Mouse (Mus musculus) testis, postnatal 14 days (tissue): Measurements from ENCODE around the gene Mat2b.
"Not testable (repeated sequence)": the region's sequence is repeated elsewhere in the genome, so short reads cannot be mapped to it uniquely, and the experiment has no call there.

ENCODE experiments used
- DNase-seq: peaks from one replicate; pipeline ENCODE4 v3.0.0; 2021; ENCODE audit warnings: low spot score

The Mat2b gene

DNA sequence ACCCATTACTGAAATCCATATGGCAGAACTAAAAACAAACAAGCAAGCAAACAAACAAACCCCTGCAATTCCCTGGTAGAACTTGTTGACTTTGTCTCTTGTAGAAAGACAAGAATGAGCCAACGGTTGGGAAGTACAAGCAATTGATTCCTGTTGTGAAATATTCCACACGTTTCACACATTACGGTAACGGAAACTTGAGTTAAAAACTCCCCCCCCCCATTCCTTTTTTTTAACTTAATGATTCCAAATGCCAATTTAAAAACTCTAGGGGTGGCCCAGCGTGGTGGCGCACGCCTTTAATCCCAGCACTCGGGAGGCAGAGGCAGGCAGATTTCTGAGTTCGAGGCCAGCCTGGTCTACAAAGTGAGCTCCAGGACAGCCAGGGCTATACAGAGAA lies at the start of gene Mat2b:
Gene Mat2b, minus strand, starts transcription at position 101 of the 400 bp plus-strand sequence.
- DNase-seq = no peak

DNA sequence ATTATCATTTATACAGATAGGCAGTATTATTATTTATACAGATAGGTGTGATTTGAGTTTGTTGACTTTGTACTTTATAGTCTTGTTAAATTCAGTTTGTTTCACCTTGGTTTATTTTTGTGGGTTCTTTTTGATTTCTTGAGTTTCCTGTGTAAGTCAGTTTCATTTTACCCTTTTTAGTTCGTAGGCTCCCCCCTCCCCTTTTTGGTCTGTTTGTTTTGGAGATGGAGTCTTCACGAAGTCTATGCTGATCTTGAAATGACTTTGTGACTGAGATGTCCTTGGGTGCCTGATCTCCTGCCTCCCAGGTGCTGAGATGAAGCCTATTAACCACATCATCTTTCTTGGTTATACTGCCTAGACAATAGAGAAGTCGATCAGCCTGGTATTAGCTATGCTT lies 49.3 kb upstream of the Mat2b start:
- DNase-seq = no peak

DNA sequence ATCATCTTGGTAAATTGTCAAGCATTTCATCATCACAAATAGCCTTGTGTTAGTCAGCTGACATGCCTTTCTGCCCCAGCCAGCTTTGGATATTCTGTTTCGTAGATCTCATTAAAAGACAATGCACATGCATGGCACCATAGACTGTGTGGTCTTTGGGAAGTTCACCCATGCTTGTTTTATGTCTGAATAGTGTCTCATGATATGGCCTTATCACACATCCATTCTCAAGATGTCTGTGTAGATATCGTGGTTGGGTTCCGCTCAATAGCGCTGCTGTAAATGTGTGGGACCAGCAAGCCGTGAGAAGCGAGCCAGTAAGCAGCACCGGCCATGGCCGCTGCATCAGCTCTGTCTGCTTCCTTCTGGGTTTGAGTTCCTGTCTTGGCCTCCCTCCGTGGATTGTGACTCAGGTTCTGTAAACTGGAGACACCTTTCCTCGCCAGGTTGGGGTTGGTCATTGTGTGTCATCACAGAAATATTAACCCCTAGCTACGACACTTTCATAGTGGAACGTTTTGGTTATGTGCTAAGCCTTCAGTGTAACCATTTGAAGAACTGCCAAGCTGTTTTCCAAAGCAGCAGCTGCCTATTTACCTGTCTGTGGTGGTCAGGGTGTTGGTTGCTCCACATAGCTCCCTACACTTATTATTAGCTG lies 46.7 kb upstream of the Mat2b start:
- DNase-seq = no peak

DNA sequence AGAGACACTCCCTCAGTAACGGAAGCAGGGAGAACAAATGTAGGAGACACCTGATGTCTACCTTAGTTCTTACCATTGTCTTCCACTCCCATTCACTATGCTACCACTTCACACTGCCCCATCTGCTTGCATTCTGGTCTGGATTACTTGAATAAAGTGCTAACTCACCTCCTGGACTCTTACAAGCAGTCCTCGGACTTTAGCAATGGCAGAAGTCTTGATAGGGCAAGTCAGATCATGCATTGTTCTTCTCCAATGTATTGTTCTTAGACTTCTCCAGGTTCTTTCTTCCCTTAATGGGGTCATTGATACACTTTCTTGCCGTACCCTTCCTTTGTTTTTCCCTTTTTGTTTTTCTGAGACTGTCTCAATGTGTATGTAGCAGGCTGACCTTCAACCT lies 42.4 kb upstream of the Mat2b start:
- DNase-seq = no peak

DNA sequence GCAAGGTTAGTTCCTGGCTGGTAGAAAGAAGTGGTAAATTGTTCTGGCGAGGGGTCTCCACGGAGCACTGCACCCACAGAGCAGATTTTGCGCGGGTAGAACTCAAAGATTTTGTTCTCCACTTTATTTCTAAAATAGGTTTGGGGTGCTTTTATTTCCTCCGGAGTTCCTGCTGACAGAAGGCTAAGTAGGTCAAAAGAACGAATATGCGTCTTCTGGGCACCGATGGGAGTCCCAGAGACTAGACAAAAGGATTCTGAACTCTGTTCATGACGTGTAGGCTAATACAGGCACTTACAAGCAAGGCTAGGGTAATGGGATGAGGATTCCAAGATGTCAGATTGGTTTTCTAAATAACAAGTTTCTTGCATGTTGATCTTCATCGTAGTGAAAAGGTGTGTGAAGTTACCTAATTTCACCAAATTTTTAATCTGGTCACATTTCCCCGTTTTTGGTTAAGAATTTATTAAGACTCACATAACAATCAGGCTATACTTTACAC lies 39.3 kb upstream of the Mat2b start:
- no peak for DNase-seq

DNA sequence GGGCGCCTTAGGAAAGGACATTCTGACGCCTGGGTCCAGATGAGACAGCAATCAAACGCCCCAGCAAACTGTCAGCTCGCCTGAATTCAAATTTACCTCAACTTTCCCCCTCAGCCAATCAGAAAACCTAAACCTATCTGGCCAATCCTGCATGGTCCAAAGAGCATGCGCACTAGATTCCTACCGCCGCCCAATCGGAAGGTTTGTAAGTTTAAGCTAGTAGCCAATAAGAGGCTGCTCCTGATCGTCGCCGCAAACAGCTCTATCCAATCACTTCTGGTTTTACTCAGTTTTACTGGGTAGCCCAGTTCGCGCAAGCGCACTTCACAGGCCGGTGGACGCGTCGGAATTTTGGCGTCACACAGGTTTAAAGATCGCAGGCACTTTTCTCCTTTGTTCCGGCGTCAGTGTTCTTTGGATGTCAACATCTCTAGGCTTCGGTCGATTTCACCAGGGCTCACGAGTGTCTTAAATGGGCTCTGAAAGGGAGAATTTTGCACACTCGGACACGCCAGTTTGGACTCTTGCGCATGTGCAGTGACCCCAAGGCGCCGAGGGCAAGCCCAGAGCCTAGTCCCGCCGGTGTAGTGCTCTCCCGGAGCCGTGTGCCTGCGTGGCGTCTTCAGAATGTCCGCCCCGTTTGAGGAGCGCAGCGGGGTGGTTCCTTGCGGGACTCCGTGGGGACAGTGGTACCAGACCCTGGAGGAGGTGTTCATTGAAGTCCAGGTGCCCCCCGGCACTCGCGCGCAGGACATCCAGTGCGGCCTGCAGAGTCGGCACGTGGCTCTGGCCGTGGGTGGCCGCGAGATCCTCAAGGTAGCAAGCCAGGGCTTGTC lies 38.6 kb upstream of the Mat2b start, which contains the start of the genes Hmmr and Nudcd2:
Gene Hmmr, minus strand, starts transcription at position 84 of the 836 bp plus-strand sequence.
Gene Nudcd2, plus strand, starts transcription at position 329 of the 836 bp plus-strand sequence.
- DNase-seq = peak; percentile 96

DNA sequence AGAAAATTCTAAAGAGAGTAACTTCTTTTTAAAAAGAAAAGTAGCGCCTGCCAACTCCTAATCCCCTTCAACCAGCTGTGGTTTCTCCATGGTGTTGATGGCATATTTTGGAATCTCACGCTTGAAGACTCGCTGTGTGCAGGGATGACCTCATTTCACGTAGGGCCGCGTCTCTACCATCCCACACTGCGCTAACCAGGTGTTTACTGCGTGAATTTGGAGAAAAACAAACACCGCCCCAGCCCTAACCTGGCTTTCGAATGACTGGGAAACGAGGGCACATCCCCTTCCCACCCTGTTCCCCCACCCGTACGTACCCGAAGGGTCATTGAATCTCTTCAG lies 38.0 kb upstream of the Mat2b start:
- no peak for DNase-seq

DNA sequence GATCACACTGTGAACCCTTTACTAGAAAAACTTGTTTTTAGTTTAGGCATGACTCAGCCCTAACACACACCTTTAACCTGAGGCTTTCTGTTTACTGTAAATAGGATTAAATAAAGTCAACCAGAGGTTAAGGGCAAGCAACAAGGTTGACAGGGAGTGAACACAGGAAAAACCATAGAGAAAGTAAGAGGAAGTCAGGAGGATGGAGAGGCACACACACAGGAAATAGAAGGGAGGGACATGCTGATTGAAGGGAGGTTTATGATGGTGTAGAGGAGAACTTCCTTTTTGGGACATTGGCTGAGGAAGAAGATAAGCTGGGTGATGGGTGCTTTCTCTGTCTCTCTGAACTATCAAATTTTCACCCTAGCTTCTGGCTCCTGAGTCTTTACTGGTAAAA lies 23.3 kb upstream of the Mat2b start:
- DNase-seq = no peak

DNA sequence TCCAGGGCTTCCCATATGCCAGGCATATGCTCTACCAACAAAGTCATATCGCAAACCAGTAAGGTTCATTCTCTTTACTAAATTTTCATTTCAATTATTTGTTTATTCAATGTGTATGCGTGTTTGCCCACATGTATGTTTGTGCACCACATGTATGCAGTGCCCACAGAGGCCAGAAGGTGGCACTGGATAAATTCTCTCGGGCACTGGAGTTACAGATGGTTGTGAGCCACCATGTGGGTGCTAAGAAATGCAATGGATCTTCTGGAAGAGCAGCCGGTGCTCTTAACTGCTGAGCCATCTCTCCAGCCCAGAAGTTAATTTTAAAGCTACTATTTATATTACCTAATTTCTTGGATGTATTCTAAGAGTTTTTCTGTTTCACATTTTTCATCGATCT lies 20.5 kb upstream of the Mat2b start:
- no peak for DNase-seq

DNA sequence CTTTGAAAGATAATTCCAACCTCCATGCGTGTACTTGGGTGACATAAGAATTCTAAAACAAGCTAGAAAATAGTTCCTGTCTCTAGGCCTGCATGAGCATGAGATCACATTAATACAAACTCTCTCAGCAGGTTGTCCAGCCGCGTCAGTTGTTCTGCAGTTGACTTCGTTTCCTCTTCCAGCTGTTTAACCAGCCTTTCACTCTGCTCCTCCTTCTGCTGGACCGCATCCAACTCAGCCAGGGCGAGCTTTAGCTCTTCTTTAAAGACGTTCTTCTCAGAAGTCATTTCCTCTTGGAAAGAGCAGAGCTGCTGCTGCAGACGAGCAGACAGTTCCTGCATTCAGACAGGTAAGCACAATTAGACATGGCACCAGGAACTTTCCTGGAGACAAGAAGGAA lies 18.9 kb upstream of the Mat2b start:
- no peak for DNase-seq

DNA sequence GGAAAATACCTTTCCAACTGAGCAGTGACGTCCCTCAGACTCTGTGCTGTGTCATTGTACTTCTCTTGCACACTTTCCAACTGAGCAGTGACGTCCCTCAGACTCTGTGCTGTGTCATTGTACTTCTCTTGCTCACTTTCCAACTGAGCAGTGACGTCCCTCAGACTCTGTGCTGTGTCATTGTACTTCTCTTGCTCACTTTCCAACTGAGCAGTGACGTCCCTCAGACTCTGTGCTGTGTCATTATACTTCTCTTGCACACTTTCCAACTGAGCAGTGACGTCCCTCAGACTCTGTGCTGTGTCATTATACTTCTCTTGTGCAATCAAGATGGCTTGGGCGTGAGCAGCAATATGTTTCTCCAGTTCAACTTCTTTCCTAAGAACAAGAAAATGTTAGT lies 14.9 kb upstream of the Mat2b start:
- not testable (repeated sequence) for DNase-seq

DNA sequence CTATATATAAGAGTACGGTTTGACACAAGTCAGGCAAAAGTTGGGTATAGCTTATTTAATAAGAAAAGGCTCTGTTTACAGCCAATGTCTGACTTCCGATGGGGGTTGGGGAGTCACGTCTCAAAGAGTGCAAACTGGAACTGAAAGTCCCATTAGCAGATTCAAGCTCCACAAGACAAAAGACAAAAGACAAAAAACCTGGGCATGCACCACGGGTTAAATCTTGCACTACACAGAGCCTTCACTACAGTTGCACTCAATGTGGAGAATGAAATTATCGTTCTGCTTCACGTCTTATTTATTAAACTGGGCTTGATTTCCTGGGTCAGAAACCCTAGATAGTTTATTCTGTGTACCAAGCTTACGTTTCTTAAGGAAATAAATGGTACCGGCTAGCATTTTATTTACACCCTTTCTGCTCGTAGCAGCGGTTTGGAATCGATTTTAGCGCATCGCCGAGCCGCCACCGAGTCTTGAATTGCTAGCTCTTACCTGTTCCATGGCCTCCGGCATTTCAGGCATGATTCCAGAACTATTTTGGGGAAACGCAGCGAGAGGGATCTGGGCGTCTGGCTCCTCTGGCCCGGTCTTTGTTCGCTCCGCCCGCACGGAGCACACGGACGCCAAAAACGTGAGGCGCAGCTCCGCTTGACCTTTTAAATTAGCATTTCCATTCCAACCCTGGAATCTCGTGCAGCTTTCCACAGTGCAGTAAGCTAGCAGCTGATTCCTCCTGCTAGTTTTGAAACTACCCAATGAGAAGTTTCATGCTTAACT lies 504 bp downstream of the Mat2b start:
- peak; percentile 60 for DNase-seq

DNA sequence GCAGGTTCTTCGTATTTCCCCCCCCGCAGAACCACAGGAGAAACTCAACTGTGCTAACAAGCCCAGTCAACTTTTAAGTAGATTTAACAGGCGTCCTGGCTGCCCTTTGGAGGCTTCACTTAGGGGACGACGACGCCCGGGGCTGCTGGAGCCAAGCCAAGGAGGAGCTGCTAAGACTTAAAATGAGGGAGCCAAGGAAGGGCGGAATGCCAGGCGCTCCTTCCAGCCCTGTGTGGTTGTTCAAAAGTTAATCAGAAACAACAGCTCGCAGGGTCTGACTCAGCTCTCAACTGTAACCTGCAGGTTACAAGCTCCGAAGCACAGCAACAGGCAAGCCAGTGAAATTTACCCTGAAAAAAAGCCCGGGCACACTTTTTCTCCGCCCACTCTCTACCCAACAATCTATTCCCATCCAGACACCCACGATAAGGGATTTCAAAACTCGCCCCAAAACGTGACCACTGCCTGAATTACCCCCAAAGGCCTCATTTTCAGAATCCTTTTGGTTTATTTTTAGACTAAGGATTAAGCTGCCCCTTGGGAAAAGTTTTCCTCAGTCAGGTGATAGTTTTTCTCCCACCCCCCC lies 1.5 kb downstream of the Mat2b start:
- peak; percentile 58 for DNase-seq

DNA sequence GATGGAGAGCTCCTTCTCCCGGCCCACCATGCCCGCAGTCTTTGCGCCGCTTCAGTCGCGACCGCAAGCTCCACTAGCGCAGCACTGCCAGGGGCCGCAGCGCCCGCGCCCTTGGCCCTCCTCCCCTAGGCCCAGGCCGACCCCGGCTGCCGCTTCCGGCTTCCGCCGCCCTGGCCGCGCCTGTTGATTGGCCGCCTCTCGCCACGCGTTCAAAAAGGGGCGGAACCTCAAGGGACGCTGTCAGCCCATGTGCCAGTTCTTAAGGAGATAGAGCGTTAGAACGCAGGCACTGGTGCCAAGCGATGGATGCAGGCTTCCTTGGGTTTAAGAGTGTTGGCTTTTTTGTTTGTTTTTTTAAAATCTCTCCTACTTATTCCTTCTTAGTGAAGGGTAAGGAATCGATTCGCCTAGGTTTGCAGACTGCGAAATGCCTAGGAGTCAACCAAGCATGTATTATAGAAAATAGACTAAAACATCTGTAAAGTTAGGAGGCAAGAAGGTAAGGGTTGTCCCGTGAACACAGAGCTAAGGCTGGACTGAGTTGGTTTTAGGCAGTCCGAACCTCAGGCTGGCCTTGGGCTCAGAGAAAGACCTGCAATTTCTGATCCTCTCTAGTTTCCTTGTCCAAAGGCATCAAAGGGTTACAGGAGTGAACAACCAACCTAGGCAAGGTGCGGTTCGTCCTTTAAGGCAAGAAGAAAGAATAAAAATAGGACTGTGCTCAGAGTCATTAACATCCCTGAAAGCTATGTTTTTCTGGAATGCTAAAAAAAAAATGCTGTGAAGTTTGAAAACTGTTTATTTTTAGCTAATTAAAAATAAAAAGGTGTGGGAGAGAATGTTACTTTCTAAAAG lies 2.3 kb downstream of the Mat2b start:
- peak; percentile 95 for DNase-seq

DNA sequence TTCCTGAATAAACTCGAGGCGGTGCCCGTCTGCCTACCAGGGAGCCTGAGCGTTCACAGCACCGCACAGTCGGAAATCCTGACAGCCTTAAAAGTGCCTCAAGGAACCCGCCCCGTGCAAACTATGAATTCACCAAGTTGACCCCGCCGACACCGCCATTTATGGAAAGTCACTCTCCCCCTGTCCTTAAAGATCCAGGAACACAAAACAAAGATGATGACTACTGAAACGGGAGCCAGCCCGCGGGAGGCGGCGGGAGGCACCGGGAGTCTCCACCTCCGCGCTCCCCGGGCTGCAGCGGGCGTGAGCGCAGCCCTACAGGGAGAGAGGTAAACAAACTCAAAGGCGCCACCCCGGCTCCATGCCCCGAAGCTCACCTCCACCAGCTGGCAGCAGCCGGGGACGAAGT lies 2.9 kb downstream of the Mat2b start:
- DNase-seq = no peak

DNA sequence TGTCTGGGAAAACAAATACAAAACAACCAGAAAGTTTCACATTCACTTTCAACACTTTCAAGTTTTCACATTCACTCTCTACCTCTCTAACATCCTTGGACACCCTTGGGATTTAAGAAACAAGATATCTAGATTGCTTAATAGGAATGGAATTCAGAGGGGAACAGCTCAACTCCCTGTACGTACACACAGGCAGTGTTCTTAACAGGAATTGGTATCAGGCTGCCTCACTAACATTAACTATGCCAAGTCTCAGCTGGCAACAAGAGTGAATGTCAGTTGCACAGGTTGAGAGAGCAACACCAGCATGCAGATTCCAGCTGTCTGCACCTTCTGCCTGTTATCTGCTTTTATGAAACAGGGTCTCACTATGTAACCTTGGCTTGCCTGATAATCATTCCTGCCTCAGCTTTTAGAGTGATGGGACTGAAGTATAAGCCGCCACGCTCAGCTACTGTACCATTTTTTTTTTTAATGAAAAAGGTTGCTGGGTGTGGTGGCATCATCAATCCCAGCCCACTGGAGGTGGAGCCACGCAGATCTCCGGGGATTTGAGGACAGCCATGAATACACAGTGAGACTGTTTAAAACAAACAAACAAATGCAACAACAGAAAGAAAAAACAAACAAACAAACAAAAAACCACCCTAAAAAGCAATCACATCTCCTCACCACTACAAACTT lies 4.4 kb downstream of the Mat2b start:
- no peak for DNase-seq

DNA sequence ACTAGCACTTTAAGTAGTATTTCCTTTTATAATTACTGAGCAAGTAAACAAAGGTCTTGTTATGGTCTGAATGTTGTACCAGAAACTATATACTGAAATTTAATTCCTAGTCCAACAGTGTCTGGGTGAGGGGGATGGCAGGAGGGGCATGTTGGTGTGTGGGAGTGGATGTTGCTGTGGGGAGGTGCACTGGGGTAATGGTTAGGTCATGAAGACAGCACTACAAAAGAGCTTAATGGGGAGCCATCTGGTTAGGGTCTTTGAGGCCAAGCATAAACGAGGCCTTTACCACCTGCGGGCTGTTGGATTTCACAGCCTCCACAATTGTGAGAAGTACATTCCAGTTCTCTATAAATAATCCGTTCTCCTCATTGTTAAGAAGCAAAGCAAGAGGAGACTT lies 11.7 kb downstream of the Mat2b start:
- no peak for DNase-seq

DNA sequence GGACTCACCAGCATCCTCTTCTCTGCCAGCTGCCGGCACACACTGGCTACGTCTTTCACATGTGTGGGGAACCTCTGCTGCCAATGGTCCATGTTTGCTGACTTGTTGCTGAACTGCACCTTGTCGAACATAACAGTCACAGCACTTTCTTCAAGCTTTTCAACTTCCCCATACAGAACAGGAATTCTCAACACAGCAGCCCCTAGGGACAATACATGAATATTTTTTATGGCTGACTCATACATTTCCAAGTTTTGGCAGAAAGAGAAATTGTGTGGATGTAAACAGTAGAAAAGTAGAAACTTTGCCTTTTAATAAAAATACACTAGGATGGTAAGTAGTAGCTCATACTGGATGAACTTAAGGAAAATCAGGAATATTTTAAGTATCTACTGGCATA lies 12.5 kb downstream of the Mat2b start:
- no peak for DNase-seq

DNA sequence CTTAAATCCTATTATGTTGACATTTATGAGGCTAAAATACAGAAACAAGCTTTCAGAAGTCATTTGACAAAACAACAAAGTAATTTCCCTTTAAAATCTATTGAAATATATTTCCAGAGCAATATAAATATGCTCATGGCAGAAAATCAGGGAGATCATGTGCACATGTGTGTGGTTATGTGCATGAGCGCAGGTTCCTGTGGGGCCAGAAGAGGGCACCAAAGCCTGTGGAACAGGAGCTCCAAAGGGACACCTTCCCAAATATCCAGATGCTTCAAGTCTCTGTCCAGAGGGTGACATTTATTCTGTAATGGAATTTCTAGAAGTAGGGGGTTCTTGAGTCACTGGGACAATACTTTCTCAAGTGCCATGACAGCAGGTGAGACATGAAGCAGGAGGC lies 17.8 kb downstream of the Mat2b start:
- no peak for DNase-seq

DNA sequence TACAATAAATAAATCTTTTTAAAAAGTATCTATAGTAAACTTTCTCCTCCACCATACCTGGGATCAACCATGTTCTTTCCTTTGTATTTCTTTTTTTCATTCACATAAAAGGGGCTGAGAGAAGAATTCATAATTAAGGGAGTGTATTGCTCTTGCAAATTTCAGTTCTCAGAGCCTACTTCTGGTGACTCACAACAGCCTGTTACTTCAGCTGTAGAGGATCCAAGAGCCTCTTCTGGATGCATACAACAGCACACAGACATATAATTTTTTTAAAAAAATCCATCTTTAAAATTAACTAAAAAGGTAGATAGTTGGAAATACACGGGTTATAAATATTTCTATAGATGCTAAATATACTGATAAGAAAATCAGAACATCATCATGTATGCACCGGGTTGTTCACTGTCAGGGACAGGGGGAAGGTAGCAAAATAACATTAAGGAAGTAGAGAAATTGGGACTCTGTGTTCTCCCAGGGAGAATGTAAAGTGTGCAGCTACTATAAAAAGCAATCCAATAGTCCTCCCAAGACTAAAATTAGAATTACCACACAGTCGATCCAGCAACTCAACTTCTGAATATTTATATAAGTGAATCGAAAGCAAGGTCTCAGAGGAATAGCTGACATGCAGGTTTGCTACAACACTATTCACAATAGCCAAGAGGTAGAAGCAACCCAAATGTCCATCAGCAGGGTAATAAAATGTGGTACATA lies 19.8 kb downstream of the Mat2b start:
- DNase-seq = no peak
